Mouse (Mus musculus) cerebellum, adult 2 months (tissue): ENCODE measurements around the gene Ankle1. TPM values are rescaled to one million over a fixed set of nuclear protein-coding genes. Genes with fewer than 3 reads are reported as not detected.

Source experiments
- DNase-seq, 2 experiments: peaks; one replicate each; pipeline ENCODE4 v3.0.0; 2021
- H3K27ac ChIP-seq: fragments of 200-500 bp; 2 replicates; pipeline ENCODE4 v1.5.1; 2012; ENCODE audit warnings: low read length, control low read depth, inconsistent platforms; ENCODE audit not compliant: insufficient read depth
- H3K27me3 ChIP-seq: fragments of 200-500 bp; 2 replicates; pipeline ENCODE4 v1.6.1; 2012; ENCODE audit warnings: inconsistent platforms, mild to moderate bottlenecking, low read length, moderate library complexity; ENCODE audit not compliant: control insufficient read depth, insufficient read depth
- H3K4me1 ChIP-seq: fragments of 200-500 bp; 2 replicates; pipeline ENCODE4 v1.6.1; 2011; ENCODE audit warnings: low read length; ENCODE audit not compliant: control insufficient read depth, insufficient read depth
- H3K4me3 ChIP-seq: fragments of 200-500 bp; replicated peaks from 2 replicates; pipeline ENCODE3; 2011; ENCODE audit warnings: mild to moderate bottlenecking, low read depth, low read length, control low read depth; ENCODE audit not compliant: insufficient read depth
- CTCF ChIP-seq: fragments of 200-500 bp; IDR thresholded peaks from 2 replicates; pipeline ENCODE4 v1.5.1; 2011; ENCODE audit warnings: low read depth, mild to moderate bottlenecking, control low read depth, low read length, moderate library complexity, borderline replicate concordance; ENCODE audit not compliant: insufficient read depth
- POLR2A ChIP-seq: fragments of 200-500 bp; IDR thresholded peaks from 2 replicates; pipeline ENCODE4 v1.6.1; 2011; ENCODE audit warnings: low read length, control low read depth, borderline replicate concordance; ENCODE audit not compliant: insufficient read depth
- WGBS: fragments of 180-500 bp; shearing (Covaris S2); methylation state at CpG from one replicate; pipeline ENCODE4 v1.1.7; 2018; 5-methylcytosine and 5-hydroxymethylcytosine counted together
- polyA plus RNA-seq: library from polyadenylated mRNA; depleted of rRNA; stranded (reverse); fragments of >200 nt; gene quantifications from 2 replicates; pipeline ENCODE4 v1.2.3, GENCODE M21; 2012; rRNA removed

The Ankle1 gene
- polyA plus RNA-seq = 0.43 and 0.44 TPM in 2 replicates

DNA sequence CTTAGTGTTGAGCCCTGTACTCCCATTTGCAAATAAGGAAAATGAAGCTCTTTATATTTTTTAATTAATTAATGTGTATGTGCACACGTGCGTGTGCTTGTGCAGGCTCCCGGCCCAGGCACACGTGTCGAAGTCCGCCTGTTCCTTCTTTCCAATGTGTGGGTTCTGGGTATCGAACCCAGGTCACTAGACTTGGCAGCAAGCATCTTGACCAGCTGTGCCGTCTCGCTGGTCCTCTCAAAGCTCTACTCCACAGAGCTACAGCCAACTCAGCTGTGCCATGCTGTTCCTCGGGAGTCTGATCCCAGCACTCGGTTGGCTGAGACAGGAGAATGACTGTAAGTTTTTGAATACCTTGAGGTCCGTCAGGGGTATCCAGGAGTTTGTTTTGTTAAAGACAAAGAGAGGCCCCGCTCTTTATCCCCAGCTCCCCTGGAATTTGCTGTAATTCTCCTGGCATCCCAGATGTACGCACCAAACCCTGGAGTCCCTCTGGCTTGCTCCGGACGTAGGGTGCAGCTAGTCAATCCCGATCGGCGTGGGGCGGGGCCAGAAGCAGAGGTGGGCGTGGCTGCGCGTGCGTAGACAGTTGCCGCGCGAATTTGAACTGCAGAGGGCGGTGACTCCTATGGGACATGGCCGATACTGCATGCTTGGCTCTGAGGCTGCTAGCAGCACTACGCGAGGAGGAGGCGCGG lies at the start of gene Ankle1:
Gene Ankle1 (plus strand): TSS at position 610 of the 698 bp plus-strand sequence.
- DNase-seq = peak; percentile 88 to 95
- Histone ChIP-seq H3K4me3 (peak within 1 kb of the TSS; percentile 49), H3K27me3 (no peaks in the 10 kb centered on the region), H3K4me1 (0 out of 2 replicates have a peak, but pooled peaks cover 3% of the 10 kb centered on the region), H3K27ac (no peak within 1 kb of the TSS)
- WGBS = 12% methylated on average over 33 of the region's 33 CpGs
- TF ChIP-seq CTCF = peak; percentile 56
- TF ChIP-seq POLR2A = peak; percentile 33; the same call in 1 of the 2 replicates

DNA sequence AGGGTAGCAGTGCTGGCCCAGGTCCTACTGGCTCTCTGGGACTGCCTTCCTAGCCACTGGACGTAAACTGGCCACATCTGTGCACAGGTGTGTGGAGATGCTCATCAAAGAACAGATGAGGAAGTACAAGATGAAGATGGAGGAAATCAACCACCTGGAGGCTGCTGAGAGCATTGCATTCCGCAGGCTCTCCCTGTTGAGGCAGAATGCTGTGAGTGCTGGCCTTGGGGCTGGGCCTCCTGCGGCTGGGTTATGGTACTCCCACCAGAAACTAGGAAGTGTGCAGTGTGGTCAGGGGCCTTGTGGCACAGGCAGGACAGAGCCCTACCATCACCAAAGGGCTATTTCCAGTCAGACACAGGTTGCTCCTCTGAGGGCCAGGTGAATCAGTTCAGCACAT lies 47.8 kb upstream of the Ankle1 start:
- no peak for TF ChIP-seq POLR2A
- TF ChIP-seq CTCF = no peak
- no peak overlapping the region for H3K4me3 ChIP-seq
- H3K27ac ChIP-seq = no peak overlapping the region
- no peak for DNase-seq
- 88% methylated on average over 3 of the region's 3 CpGs for WGBS
- H3K4me1 ChIP-seq = no peaks in the 10 kb centered on the region
- H3K27me3 ChIP-seq = no peaks in the 10 kb centered on the region

DNA sequence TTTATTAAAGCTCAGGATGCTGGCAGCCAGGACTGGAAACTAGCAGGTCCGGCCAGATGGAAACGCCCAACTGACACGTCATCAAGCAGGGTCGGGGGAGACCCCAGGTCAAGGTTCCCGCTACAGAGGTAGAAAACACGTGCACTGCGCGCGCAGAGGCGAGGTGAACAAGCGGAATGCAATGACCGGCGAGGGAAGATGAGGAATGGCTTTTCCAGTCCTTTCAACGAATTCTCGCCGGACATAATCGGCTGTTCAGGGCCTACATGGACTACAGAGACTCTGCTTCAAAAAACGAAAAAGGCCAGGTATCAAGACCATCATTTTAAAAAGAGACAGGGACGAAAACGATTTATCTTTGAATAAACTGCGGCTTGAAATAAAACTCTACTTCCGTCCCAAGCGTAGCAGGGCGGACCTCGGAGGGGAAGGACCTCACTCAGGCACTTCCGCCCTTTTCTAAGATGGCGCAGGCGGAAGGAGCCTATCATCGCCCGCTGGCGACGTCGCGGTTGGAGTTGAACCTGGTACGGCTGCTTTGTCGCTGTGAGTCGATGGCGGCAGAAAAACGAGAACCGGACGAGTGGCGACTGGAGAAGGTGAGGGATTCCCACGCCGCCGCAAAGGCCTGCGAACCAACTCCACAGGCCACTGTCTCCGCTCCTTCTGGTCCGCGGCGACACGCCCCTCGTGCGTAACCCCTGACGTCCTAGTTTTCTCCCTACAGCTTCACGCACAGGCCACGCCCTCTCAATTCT lies 38.9 kb upstream of the Ankle1 start, which contains the start of gene Use1:
Gene Use1 (plus strand): TSS at position 78 of the 758 bp plus-strand sequence.
- WGBS = under 1% methylated on average over 56 of the region's 56 CpGs
- TF ChIP-seq CTCF (no peak), POLR2A (peak; percentile 73; the same call in 1 of the 2 replicates)
- Histone ChIP-seq H3K27me3 (no peaks in the 10 kb centered on the region), H3K4me1 (peaks cover 5% of the 10 kb centered on the region; the same call in 1 of the 2 replicates), H3K4me3 (peak within 1 kb of the TSS; percentile 60), H3K27ac (peak within 1 kb of the TSS; percentile 71)
- DNase-seq = peak; percentile 92 to 93

DNA sequence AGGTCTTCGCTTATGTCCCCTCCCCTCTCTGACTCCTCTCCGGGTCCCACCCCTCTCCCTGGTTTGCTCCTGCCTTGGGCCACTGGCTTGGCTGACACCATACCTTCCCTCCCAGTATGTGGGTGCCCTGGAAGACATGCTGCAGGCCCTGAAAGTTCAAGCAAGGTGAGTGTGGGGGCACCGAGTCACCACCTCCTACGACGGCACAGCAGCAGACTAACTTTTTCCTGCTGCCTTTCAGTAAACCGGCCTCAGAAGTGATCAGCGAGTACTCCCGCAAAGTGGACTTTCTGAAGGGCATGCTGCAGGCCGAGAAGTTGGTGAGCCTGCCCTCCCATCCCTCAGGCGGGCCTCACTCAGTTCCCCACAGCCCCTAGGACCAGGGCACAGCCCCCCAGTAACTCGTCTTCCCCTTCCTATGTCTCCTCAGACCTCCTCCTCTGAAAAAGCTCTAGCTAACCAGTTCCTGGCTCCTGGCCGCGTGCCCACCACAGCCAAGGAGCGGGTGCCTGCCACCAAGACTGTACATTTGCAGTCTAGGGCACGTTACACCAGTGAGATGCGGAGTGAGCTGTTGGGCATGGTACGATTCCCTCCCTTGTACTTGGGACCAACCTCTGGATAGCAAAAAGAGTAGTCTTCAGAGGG lies 38.2 kb upstream of the Ankle1 start:
- Histone ChIP-seq H3K27me3 (no peaks in the 10 kb centered on the region), H3K4me1 (peaks cover 5% of the 10 kb centered on the region; the same call in 1 of the 2 replicates), H3K4me3 (peak overlapping the region; percentile 60), H3K27ac (peak overlapping the region; percentile 62)
- peak in 1 of 2 experiments; percentile 50 for DNase-seq
- 23% methylated on average over 17 of the region's 17 CpGs for WGBS
- TF ChIP-seq CTCF (no peak), POLR2A (no peak)

DNA sequence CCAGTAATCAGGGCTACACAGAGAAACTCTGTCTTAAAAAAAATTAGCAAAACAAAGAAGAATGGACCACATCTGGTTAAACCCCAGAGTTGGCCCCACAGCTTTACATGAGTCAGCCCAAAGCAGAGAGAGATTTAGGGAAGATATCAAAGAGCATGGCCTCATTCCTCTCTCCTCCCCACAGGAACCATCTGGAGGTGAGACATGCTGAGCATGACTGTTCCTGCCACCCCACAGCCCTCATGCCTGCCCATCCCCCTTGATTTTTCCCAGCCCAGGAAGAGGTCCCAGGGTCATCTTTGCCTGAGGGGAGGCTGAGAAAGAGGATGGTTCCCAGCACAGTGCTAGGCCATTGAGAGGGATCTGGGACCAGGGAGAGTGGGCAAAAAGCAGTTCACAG lies 37.4 kb upstream of the Ankle1 start:
- Histone ChIP-seq H3K27me3 (no peaks in the 10 kb centered on the region), H3K4me3 (no peak overlapping the region), H3K4me1 (peaks cover 5% of the 10 kb centered on the region; the same call in 1 of the 2 replicates), H3K27ac (no peak overlapping the region)
- TF ChIP-seq CTCF (no peak), POLR2A (no peak)
- no peak for DNase-seq

DNA sequence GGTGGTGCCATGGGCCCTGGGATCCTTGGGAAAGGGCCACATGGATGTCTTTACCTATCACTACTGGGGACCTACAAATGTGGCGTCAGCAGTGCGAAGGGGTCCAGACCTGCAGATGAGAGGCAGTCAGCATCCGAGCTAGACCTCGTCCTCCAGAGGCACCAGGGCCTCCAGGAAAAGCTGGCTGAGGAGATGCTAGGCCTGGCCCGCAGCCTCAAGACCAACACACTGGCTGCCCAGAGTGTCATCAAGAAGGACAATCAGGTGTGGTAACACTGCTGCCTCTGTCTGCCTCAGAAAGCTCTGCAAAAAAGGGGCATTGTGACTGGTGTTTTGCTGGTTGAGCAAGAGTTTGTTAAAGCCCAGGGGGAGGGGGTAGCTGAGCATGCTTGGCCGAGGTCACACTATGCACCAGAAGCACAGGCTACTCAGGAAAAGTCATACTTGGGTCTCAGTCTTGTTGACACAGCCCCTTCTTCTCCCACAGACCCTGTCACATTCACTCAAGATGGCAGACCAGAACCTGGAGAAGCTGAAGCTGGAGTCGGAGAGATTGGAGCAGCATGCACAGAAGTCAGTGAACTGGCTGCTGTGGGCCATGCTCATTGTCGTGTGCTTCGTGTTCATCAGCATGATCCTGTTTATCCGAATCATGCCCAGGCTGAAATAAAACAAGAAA lies 36.6 kb upstream of the Ankle1 start:
- Histone ChIP-seq H3K4me1 (peaks cover 5% of the 10 kb centered on the region; the same call in 1 of the 2 replicates), H3K4me3 (no peak overlapping the region), H3K27me3 (no peaks in the 10 kb centered on the region), H3K27ac (no peak overlapping the region)
- 89% methylated on average over 10 of the region's 10 CpGs for WGBS
- DNase-seq = no peak
- no peak for TF ChIP-seq POLR2A
- no peak for TF ChIP-seq CTCF

DNA sequence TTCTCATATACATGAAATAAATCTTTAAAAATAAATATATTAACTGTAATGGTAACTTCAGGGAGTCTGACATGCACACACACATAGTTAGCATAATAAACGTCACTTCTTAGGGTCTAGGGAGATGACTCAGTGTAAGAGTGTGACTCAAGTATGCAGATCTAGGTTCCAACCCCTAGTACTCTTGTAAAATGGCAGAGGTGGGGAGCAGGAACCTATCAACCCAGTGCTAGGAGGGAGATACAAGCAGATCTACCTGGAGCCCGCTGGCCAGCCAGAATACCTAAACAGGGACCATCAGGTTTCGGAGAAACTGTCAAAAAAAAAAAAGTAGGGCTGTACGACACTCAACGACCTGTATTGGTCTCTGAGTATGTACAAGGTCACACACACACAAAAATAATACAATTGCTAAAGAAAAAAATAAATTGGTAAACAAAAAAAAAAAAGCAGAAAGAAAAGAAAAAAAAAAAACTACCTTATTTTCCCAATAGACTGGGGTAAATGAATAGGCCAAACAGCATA lies 35.0 kb upstream of the Ankle1 start:
- DNase-seq = peak in 1 of 2 experiments; percentile 37
- H3K4me1 ChIP-seq = peaks cover 10% of the 10 kb centered on the region
- peak overlapping the region; percentile 98 for H3K4me3 ChIP-seq
- no peaks in the 10 kb centered on the region for H3K27me3 ChIP-seq
- WGBS = 5% methylated on average over 5 of the region's 5 CpGs
- no peak for TF ChIP-seq CTCF
- TF ChIP-seq POLR2A = no peak
- H3K27ac ChIP-seq = peak overlapping the region; percentile 99; the same call in 1 of the 2 replicates
